Mouse (Mus musculus) heart, postnatal 0 days (tissue): ENCODE measurements around the gene Ccdc85c.

Experiments used
- CTCF ChIP-seq: IDR thresholded peaks from 2 replicates; pipeline ENCODE4 v1.5.1; 2016; ENCODE audit warnings: antibody characterized with exemption, control low read depth, low read depth
- EP300 ChIP-seq: IDR thresholded peaks from 2 replicates; pipeline ENCODE4 v1.6.1; 2016; ENCODE audit warnings: antibody characterized with exemption, low read depth

DNA sequence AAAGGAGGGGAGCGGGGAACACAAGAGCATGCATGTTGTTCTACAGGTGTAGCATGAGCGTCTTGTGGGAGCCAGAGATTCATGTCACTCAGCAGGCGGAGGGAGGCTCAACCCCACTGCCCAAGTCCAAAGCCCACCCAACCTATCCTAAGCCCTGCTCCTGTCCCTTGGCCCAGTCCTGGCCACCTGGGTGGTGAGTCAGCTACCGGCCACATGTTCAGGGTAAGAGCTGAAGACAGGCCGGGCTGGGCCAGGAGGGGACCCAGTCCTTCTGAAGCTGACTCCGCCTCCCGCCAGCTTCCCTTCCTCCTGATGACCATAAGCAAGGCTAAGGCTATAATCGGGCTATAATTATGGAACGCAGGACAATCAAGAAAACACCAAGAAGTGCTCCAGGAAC lies 67.0 kb downstream of the Ccdc85c start:
- TF ChIP-seq CTCF (no peak), EP300 (no peak)
